Mouse (Mus musculus): Measurements from ENCODE around the gene Lsm6. TPM values are rescaled to one million over a fixed set of nuclear protein-coding genes. Genes with fewer than 3 reads are reported as not detected.

The Lsm6 gene
- polyA plus RNA-seq, 1 experiment from 2014 or later: 123 TPM

GRCm38 (mm10) chr8:78852279-78852678, 31.3 kb upstream of the Lsm6 start:
- H3K4me3 ChIP-seq (ENCODE audit: low read depth, low read length): no peak overlapping the region
- WGBS: 81% methylated on average over 4 of the region's 4 CpGs
- TF ChIP-seq CTCF (IDR thresholded peaks at IDR 0.05; ENCODE audit: low read depth) (no peak), EP300 (optimal IDR thresholded peaks at IDR 0.05) (no peak)
- no peaks in the 10 kb centered on the region for H3K4me1 ChIP-seq (replicated peaks; ENCODE audit: control insufficient read depth, insufficient read depth)
- no peaks in the 10 kb centered on the region for H3K9me3 ChIP-seq (ENCODE audit: control insufficient read depth, low read length)
- H3K36me3 ChIP-seq (ENCODE audit: control insufficient read depth, insufficient read depth, low read length): no peaks in the 10 kb centered on the region
- no peak for DNase-seq (ENCODE audit: low spot score)
- H3K27me3 ChIP-seq (ENCODE audit: control insufficient read depth, insufficient read depth, low read length): no peaks in the 10 kb centered on the region
- no peak for ATAC-seq (ENCODE audit: low FRiP score, low TSS enrichment)
- no peak overlapping the region for H3K27ac ChIP-seq (replicated peaks)
- H3K9ac ChIP-seq (ENCODE audit: low read length): no peak overlapping the region
- H3K4me2 ChIP-seq (replicated peaks; ENCODE audit: low read depth): no peak overlapping the region

- no peaks in the 10 kb centered on the region for H3K4me1 ChIP-seq (replicated peaks; ENCODE audit: control insufficient read depth, insufficient read depth)
- H3K27me3 ChIP-seq (ENCODE audit: control insufficient read depth, insufficient read depth, low read length): no peaks in the 10 kb centered on the region
- H3K9ac ChIP-seq (ENCODE audit: low read length): no peak overlapping the region
- H3K9me3 ChIP-seq (ENCODE audit: control insufficient read depth, low read length): no peaks in the 10 kb centered on the region
- no peak overlapping the region for H3K4me2 ChIP-seq (replicated peaks; ENCODE audit: low read depth)
- no peak overlapping the region for H3K4me3 ChIP-seq (ENCODE audit: low read depth, low read length)
- H3K27ac ChIP-seq (replicated peaks): no peak overlapping the region
- WGBS: 54% methylated on average over 3 of the region's 3 CpGs
- ATAC-seq (ENCODE audit: low FRiP score, low TSS enrichment) (no peak), DNase-seq (ENCODE audit: low spot score) (no peak)
- TF ChIP-seq CTCF (IDR thresholded peaks at IDR 0.05; ENCODE audit: low read depth): no peak
- no peak for TF ChIP-seq EP300 (optimal IDR thresholded peaks at IDR 0.05)
- no peaks in the 10 kb centered on the region for H3K36me3 ChIP-seq (ENCODE audit: control insufficient read depth, insufficient read depth, low read length)
These were observed 26.3 kb upstream of the Lsm6 start for GRCm38 (mm10) chr8:78847240-78847639.

- H3K27ac ChIP-seq (replicated peaks): no peak overlapping the region
- no peaks in the 10 kb centered on the region for H3K4me1 ChIP-seq (replicated peaks; ENCODE audit: control insufficient read depth, insufficient read depth)
- TF ChIP-seq EP300 (optimal IDR thresholded peaks at IDR 0.05) (no peak), CTCF (IDR thresholded peaks at IDR 0.05; ENCODE audit: low read depth) (no peak)
- no peak overlapping the region for H3K4me3 ChIP-seq (ENCODE audit: low read depth, low read length)
- DNase-seq (ENCODE audit: low spot score): no peak
- H3K27me3 ChIP-seq (ENCODE audit: control insufficient read depth, insufficient read depth, low read length): no peaks in the 10 kb centered on the region
- no peak for ATAC-seq (ENCODE audit: low FRiP score, low TSS enrichment)
- WGBS: 84% methylated on average over 5 of the region's 5 CpGs
- H3K4me2 ChIP-seq (replicated peaks; ENCODE audit: low read depth): no peak overlapping the region
- H3K9ac ChIP-seq (ENCODE audit: low read length): no peak overlapping the region
- H3K36me3 ChIP-seq (ENCODE audit: control insufficient read depth, insufficient read depth, low read length): no peaks in the 10 kb centered on the region
- H3K9me3 ChIP-seq (ENCODE audit: control insufficient read depth, low read length): no peaks in the 10 kb centered on the region
These were observed 23.6 kb upstream of the Lsm6 start for GRCm38 (mm10) chr8:78844559-78844958.

- no peaks in the 10 kb centered on the region for H3K4me1 ChIP-seq (replicated peaks; ENCODE audit: control insufficient read depth, insufficient read depth)
- TF ChIP-seq CTCF (IDR thresholded peaks at IDR 0.05; ENCODE audit: low read depth) (no peak), EP300 (optimal IDR thresholded peaks at IDR 0.05) (no peak)
- no peaks in the 10 kb centered on the region for H3K27me3 ChIP-seq (ENCODE audit: control insufficient read depth, insufficient read depth, low read length)
- 59% methylated on average over 7 of the region's 7 CpGs for WGBS
- no peak overlapping the region for H3K4me2 ChIP-seq (replicated peaks; ENCODE audit: low read depth)
- no peaks in the 10 kb centered on the region for H3K36me3 ChIP-seq (ENCODE audit: control insufficient read depth, insufficient read depth, low read length)
- no peak overlapping the region for H3K4me3 ChIP-seq (ENCODE audit: low read depth, low read length)
- H3K9ac ChIP-seq (ENCODE audit: low read length): no peak overlapping the region
- H3K27ac ChIP-seq (replicated peaks): no peak overlapping the region
- DNase-seq (ENCODE audit: low spot score) (no peak), ATAC-seq (ENCODE audit: low FRiP score, low TSS enrichment) (no peak)
- no peaks in the 10 kb centered on the region for H3K9me3 ChIP-seq (ENCODE audit: control insufficient read depth, low read length)
These were observed 17.9 kb upstream of the Lsm6 start for GRCm38 (mm10) chr8:78838656-78839413.

GRCm38 (mm10) chr8:78836091-78836490, 15.2 kb upstream of the Lsm6 start:
- H3K4me1 ChIP-seq (replicated peaks; ENCODE audit: control insufficient read depth, insufficient read depth): no peaks in the 10 kb centered on the region
- DNase-seq (ENCODE audit: low spot score): no peak

GRCm38 (mm10) chr8:78828414-78828813, 7.5 kb upstream of the Lsm6 start:
- H3K4me1 ChIP-seq (replicated peaks; ENCODE audit: control insufficient read depth, insufficient read depth): no peaks in the 10 kb centered on the region
- no peaks in the 10 kb centered on the region for H3K27me3 ChIP-seq (ENCODE audit: control insufficient read depth, insufficient read depth, low read length)
- DNase-seq (ENCODE audit: low spot score) (no peak), ATAC-seq (ENCODE audit: low FRiP score, low TSS enrichment) (no peak)
- no peak overlapping the region for H3K4me2 ChIP-seq (replicated peaks; ENCODE audit: low read depth)
- 70% methylated on average over 11 of the region's 11 CpGs for WGBS
- no peaks in the 10 kb centered on the region for H3K9me3 ChIP-seq (ENCODE audit: control insufficient read depth, low read length)
- no peak overlapping the region for H3K9ac ChIP-seq (ENCODE audit: low read length)
- no peaks in the 10 kb centered on the region for H3K36me3 ChIP-seq (ENCODE audit: control insufficient read depth, insufficient read depth, low read length)
- H3K4me3 ChIP-seq (ENCODE audit: low read depth, low read length): no peak overlapping the region
- no peak overlapping the region for H3K27ac ChIP-seq (replicated peaks)
- TF ChIP-seq CTCF (IDR thresholded peaks at IDR 0.05; ENCODE audit: low read depth) (no peak), EP300 (optimal IDR thresholded peaks at IDR 0.05) (no peak)

More at GRCm38 (mm10) chr8:78836091-78836490, 15.2 kb upstream of the Lsm6 start:
- Histone ChIP-seq H3K36me3 (ENCODE audit: control insufficient read depth, insufficient read depth, low read length) (no peaks in the 10 kb centered on the region), H3K9ac (ENCODE audit: low read length) (no peak overlapping the region), H3K4me2 (replicated peaks; ENCODE audit: low read depth) (no peak overlapping the region), H3K27ac (replicated peaks) (no peak overlapping the region), H3K4me3 (ENCODE audit: low read depth, low read length) (no peak overlapping the region), H3K9me3 (ENCODE audit: control insufficient read depth, low read length) (no peaks in the 10 kb centered on the region), H3K27me3 (ENCODE audit: control insufficient read depth, insufficient read depth, low read length) (no peaks in the 10 kb centered on the region)
- TF ChIP-seq EP300 (optimal IDR thresholded peaks at IDR 0.05) (no peak), CTCF (IDR thresholded peaks at IDR 0.05; ENCODE audit: low read depth) (no peak; the same call in 1 of the 2 replicates)
- ATAC-seq (ENCODE audit: low FRiP score, low TSS enrichment): no peak
- WGBS: 75% methylated on average over 6 of the region's 6 CpGs
